Mouse (Mus musculus): ENCODE results near the gene Wdr20.

The Wdr20 gene

GRCm38 (mm10) chr12:110828908-110829307 lies 91.2 kb downstream of the Wdr20 start:
- DNase-seq, result no peak

GRCm38 (mm10) chr12:110830293-110831024 lies 92.7 kb downstream of the Wdr20 start:
- DNase-seq, result no peak

GRCm38 (mm10) chr12:110835182-110835581 lies 97.4 kb downstream of the Wdr20 start:
- no peak for DNase-seq

- no peak for DNase-seq
Measured at GRCm38 (mm10) chr12:110836729-110837128, 99.0 kb downstream of the Wdr20 start.

GRCm38 (mm10) chr12:110837192-110837841 lies 99.6 kb downstream of the Wdr20 start:
- DNase-seq, result no peak

- no peak for DNase-seq
Measured at GRCm38 (mm10) chr12:110837850-110838249, 100.1 kb downstream of the Wdr20 start.

GRCm38 (mm10) chr12:110840348-110841198 lies 102.8 kb downstream of the Wdr20 start, which contains the start of gene Mok:
TSS of gene Mok (minus strand) at chr12:110840939.
- DNase-seq, result peak; percentile 91 to 93

- no peak for DNase-seq
Measured at GRCm38 (mm10) chr12:110841731-110842493, 104.2 kb downstream of the Wdr20 start.

- peak; percentile 54 to 57 for DNase-seq
Measured at GRCm38 (mm10) chr12:110843194-110844048, 105.7 kb downstream of the Wdr20 start.

GRCm38 (mm10) chr12:110844227-110845130 lies 106.7 kb downstream of the Wdr20 start:
- no peak for DNase-seq

- DNase-seq, result peak; percentile 45 to 58
Measured at GRCm38 (mm10) chr12:110845131-110845880, 107.6 kb downstream of the Wdr20 start.

- DNase-seq, result no peak
Measured at GRCm38 (mm10) chr12:110846191-110846765, 108.5 kb downstream of the Wdr20 start.

- peak; percentile 56 to 66 for DNase-seq
Measured at GRCm38 (mm10) chr12:110850010-110850928, 112.5 kb downstream of the Wdr20 start, which contains the start of gene Zfp839. TSS of gene Zfp839 (plus strand) at chr12:110850253.

- no peak for DNase-seq
Measured at GRCm38 (mm10) chr12:110850929-110851256, 113.1 kb downstream of the Wdr20 start.

- no peak for DNase-seq
Measured at GRCm38 (mm10) chr12:110851414-110851813, 113.7 kb downstream of the Wdr20 start.

- no peak for DNase-seq
Measured at GRCm38 (mm10) chr12:110851923-110852322, 114.2 kb downstream of the Wdr20 start.
